Mouse (Mus musculus) brown adipose tissue, adult 24 weeks (tissue): ENCODE results near the gene Oaz1. TPM values are rescaled to one million over a fixed set of nuclear protein-coding genes. Genes with fewer than 3 reads are reported as not detected.
"Not testable (repeated sequence)": the region's sequence is repeated elsewhere in the genome, so short reads cannot be mapped to it uniquely, and the experiment has no call there.

ENCODE experiments used
- H3K27ac ChIP-seq: fragments of 200-500 bp; replicated peaks from 2 replicates; pipeline ENCODE4 v1.5.1; 2012; ENCODE audit warnings: low read depth, mild to moderate bottlenecking, low read length
- H3K4me1 ChIP-seq: fragments of 200-500 bp; 2 replicates; pipeline ENCODE4 v1.6.1; 2012; ENCODE audit warnings: low read length, mixed read lengths; ENCODE audit not compliant: control insufficient read depth, insufficient read depth, insufficient read length
- H3K4me3 ChIP-seq: fragments of 200-500 bp; 2 replicates; pipeline ENCODE4 v1.5.1; 2012; ENCODE audit warnings: low read depth, mild to moderate bottlenecking, low read length, moderate library complexity; ENCODE audit not compliant: insufficient read depth
- polyA plus RNA-seq: library from polyadenylated mRNA; stranded (reverse); fragments of >200 nt; gene quantifications from 2 replicates; pipeline ENCODE4 v1.2.4, GENCODE M21; 2012; ENCODE audit not compliant: missing spikeins, insufficient read depth, insufficient read length

Oaz1 gene
- polyA plus RNA-seq, 1 experiment: 892 TPM

DNA sequence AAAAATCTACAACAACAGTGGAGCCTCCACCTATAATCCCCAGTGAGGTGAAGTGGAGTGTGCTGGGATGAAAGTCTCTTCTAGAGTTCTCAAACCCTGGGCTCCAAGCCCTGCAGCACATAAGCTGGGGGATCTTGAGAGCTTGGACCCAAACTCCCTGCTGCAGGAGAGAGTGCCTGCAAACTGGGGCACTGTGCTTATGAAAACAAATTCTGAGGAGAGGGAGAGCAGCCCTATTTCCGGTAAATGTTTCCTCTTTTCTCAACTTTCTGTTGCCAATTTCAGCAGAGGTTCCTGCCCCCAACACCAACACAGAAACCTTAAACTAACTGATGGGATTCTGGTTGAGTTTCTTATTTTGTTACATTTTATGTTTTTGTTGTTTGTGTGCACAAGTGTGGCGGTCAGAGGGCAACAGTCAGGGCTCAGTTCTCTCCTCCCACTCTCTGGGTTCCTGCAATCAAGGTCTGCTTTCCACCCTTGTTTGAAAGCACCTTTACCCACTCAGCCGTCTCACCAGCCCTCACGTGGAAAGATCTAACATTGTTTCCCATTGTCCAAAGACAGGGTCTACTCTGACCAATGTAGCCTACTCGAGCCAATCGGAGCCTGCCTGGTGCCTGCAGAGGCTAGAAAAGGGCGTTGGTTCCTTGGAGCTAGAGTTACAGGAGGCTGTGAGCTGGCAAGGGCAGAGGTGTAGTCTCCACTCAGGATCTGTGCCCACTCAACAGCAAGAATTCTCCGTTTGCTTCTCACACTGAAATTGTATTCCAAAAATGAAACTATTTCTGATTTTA, 2.4 kb upstream of the Oaz1 start:
- Histone ChIP-seq H3K27ac (peak overlapping the region; percentile 19), H3K4me3 (no peak overlapping the region), H3K4me1 (no peaks in the 10 kb centered on the region; the same call in 1 of the 2 replicates)

DNA sequence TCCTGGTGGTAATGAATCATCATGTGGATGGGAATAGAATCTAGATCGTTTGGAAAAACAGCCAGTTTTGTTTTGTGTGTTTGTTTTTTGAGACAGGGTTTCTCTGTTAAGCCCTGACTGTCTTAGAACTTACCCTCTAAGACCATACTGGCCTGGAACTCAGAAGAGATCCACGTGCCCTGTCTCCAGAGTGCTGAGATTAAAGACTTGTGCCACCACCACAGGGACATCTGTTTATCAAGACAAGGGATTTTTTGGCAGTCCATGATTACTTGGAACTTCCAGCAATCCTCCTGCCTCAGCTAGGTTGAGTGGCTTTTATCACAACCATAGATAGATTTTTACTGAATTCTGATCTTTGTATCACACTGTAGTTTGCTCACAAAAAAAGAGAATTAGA, 1.6 kb upstream of the Oaz1 start:
- 0 out of 2 replicates have a peak overlapping the region, but pooled peaks have one; percentile 19 for H3K27ac ChIP-seq

DNA sequence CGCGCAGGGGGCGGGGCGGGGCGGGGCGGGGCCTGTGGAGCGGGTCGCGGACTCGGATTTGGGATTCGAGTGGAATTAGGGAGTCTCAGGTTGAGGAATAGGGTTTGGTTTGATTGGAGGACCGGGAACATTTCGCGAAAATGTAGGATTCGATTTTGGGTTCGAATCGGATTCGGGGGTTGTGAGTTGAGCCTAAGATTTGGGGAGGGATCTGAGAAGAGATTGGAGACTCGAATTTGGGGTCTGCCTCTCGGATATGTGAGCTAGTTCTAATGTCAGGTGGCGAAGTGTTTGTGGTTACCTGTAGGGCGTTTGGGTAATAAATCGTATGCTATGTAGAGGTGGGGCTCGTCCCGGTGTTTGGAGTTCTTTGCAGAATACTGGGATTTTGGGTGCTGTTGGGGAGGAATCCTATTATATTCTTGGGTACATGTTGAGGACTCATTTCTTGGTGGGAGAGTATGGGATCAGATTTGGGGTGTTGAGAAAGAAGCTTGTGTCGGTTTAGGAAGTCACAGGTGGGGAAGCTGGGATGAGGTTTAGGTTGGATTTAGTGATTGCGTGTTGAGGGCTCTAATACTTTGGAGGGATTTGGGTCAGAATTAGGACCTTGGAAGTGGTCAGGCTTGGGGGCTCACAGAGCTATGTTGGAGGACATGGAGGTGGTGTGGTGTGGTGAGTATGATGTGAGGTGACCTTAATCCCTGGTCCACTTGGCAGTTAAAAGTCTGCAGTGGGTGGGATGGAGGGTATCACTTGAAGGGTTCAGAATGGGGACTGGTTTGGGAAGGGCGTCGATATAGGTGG, 810 bp downstream of the Oaz1 start:
- Histone ChIP-seq H3K27ac (no peak overlapping the region), H3K4me1 (no peaks in the 10 kb centered on the region; the same call in 1 of the 2 replicates), H3K4me3 (peak overlapping the region; percentile 98)

More for the DNA sequence above, 1.6 kb upstream of the Oaz1 start:
- Histone ChIP-seq H3K4me3 (no peak overlapping the region), H3K4me1 (no peaks in the 10 kb centered on the region; the same call in 1 of the 2 replicates)

GRCm38 (mm10) chr10:80827870-80828420, 1.5 kb downstream of the Oaz1 start:
- Histone ChIP-seq H3K27ac (no peak overlapping the region), H3K4me3 (peak overlapping the region; percentile 98), H3K4me1 (no peaks in the 10 kb centered on the region; the same call in 1 of the 2 replicates)

- H3K27ac ChIP-seq, H3K4me1 ChIP-seq: not testable (repeated sequence)
- peak overlapping the region; percentile 98 for H3K4me3 ChIP-seq
These were observed 2.1 kb downstream of the Oaz1 start for GRCm38 (mm10) chr10:80828587-80828986.

- H3K4me3 ChIP-seq: no peak overlapping the region
- no peaks in the 10 kb centered on the region; the same call in 1 of the 2 replicates for H3K4me1 ChIP-seq
- no peak overlapping the region for H3K27ac ChIP-seq
These were observed 3.2 kb downstream of the Oaz1 start for GRCm38 (mm10) chr10:80829359-80830278.

GRCm38 (mm10) chr10:80831136-80831535, 4.7 kb downstream of the Oaz1 start:
- no peak overlapping the region for H3K27ac ChIP-seq
- H3K4me3 ChIP-seq: no peak overlapping the region
- no peaks in the 10 kb centered on the region; the same call in 1 of the 2 replicates for H3K4me1 ChIP-seq

GRCm38 (mm10) chr10:80832818-80833217, 6.4 kb downstream of the Oaz1 start:
- no peak overlapping the region for H3K27ac ChIP-seq
- H3K4me1 ChIP-seq: no peaks in the 10 kb centered on the region; the same call in 1 of the 2 replicates
- no peak overlapping the region for H3K4me3 ChIP-seq

DNA sequence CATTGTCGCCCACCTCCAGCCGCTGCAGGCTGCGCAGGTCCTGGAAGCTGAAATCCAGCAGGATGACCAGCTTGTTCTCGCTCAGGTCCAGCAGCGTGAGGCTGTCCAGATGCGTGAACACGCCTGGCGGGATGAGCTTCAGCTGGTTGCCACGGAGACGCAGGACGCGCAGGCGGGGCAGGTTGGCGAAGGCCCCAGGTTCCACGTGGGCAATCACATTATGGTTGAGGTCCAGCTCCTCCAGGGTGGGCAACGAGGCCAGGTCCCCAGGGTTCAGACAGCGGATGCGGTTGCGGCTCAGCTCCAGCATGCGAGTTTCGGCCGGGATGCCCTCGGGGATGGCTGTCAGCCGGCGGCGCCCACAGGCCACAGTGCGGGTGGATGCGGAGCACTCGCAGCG, 9.2 kb downstream of the Oaz1 start:
- Histone ChIP-seq H3K27ac (no peak overlapping the region), H3K4me3 (no peak overlapping the region), H3K4me1 (no peaks in the 10 kb centered on the region)

GRCm38 (mm10) chr10:80836949-80837379, 10.5 kb downstream of the Oaz1 start:
- H3K27ac ChIP-seq: no peak overlapping the region
- H3K4me1 ChIP-seq: no peaks in the 10 kb centered on the region
- no peak overlapping the region for H3K4me3 ChIP-seq

DNA sequence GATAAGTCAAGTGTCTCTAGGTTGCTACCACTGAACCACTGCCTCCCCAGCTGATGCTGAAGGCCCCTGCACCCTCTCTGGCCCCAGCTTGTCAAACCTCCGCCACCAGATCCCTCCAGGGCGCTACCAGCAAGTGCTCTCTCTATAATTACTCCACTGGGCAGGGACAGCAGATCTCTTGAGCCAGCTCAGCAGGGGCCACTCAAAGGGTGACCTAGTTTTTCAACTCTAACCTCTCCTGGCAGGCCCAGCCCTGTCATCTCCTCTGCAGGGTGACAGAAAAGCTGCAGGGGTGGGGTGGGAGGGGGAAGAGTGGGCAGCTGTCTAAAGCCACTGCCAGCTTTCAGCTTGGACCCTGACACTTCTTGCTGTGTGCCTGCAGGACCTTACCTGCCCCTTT, 11.4 kb downstream of the Oaz1 start:
- H3K4me1 ChIP-seq: no peaks in the 10 kb centered on the region
- H3K27ac ChIP-seq: no peak overlapping the region
- no peak overlapping the region for H3K4me3 ChIP-seq

DNA sequence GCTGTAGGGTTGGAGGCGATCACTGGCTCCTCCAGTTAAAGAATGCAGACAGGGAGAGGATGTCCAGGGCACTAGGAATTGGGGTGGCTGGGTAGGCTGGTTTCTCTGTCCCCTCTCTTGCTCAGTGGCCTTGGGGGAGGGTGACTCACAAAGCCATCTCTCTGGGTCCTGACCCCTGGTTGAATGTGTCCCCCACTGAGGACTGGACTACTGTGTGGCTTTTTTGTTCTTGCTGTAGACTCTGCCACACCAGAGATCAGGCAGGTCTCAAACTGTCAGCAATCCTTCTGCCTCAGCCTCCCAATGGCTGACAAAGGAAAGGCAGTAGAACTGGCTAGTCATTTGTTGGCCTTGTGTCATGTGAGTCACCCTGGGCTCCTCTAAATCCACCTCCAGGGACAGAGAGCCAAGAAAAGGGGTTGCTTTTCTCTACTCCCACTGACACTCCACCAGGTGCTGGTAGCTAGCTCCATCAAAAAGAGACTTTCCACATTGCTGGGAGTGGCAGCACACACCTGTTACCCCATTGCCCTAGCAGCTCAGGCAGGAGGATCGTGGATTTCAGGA, 12.0 kb downstream of the Oaz1 start:
- Histone ChIP-seq H3K27ac (no peak overlapping the region), H3K4me3 (no peak overlapping the region), H3K4me1 (no peaks in the 10 kb centered on the region)

DNA sequence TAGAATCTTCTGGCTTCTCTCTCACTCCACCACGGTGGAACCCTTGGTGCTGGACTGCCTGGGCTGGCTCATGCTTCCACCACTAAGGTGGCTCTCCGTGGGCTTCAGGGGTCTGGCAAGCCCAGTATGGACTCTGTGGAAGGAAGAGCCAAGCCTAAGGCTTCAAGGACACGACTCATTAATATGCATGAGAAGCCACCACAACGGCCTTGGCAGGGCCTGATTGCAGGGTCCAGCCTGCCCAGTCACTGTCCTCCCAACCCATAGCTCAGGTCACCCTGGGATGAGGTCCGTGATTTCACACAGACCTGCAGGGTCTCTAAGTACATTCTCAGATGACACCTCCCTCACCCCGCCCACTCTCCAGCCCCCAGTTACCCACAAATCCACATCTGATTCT, 13.4 kb downstream of the Oaz1 start:
- H3K4me1 ChIP-seq: no peaks in the 10 kb centered on the region; the same call in 1 of the 2 replicates
- no peak overlapping the region for H3K4me3 ChIP-seq
- H3K27ac ChIP-seq: no peak overlapping the region

DNA sequence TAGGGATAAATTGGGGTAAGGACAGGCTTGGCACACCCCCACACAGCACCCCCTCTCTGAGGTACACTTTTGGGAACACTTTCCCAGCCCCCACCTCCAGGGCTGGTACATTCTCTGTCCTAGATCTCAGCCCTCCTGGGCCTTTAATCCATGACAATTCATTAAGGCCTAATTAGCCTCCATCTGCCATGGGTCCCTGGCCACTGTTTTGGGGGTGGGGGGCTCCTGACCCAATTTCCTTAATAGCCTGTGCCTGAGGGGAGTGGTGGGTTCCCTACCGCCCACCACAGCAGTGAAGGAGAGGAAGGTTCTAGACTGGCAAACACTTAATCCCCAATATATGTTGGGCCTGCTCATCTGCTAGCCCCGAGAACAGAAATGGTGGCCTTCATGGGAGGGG, 15.2 kb downstream of the Oaz1 start:
- Histone ChIP-seq H3K27ac (no peak overlapping the region), H3K4me1 (no peaks in the 10 kb centered on the region; the same call in 1 of the 2 replicates), H3K4me3 (no peak overlapping the region)
